Mouse (Mus musculus) midbrain, embryonic 16.5 days (tissue): ENCODE results near the gene Ces1a. TPM values are rescaled to one million over a fixed set of nuclear protein-coding genes. Genes with fewer than 3 reads are reported as not detected.

Experiments
- ATAC-seq: fragments of 200-750 bp; cut with Nextera tagmentation; 2 replicates; pipeline ENCODE4 v1.8.0; 2017; ENCODE audit warnings: moderate TSS enrichment
- H3K27ac ChIP-seq: fragments of 300-500 bp; sonication (generic); 2 replicates; pipeline ENCODE4 v1.5.1; 2014; ENCODE audit warnings: mild to moderate bottlenecking, low read length, mixed read lengths
- H3K27me3 ChIP-seq: fragments of 300-500 bp; sonication (generic); 2 replicates; pipeline ENCODE4 v1.6.1; 2014; ENCODE audit warnings: low read depth, low read length, mixed read lengths; ENCODE audit not compliant: control insufficient read depth, insufficient read depth
- H3K36me3 ChIP-seq: fragments of 300-500 bp; sonication (generic); 2 replicates; pipeline ENCODE4 v1.6.1; 2014; ENCODE audit warnings: mild to moderate bottlenecking, low read length, moderate library complexity, mixed read lengths; ENCODE audit not compliant: control insufficient read depth, insufficient read depth
- H3K4me1 ChIP-seq: fragments of 300-500 bp; sonication (generic); 2 replicates; pipeline ENCODE4 v1.6.1; 2014; ENCODE audit warnings: mild to moderate bottlenecking, low read length, mixed read lengths; ENCODE audit not compliant: control insufficient read depth, insufficient read depth
- H3K4me2 ChIP-seq: fragments of 300-500 bp; sonication (generic); 2 replicates; pipeline ENCODE4 v1.6.1; 2014; ENCODE audit warnings: mild to moderate bottlenecking, low read length, mixed read lengths
- H3K4me3 ChIP-seq: fragments of 300-500 bp; sonication (generic); 2 replicates; pipeline ENCODE4 v1.5.1; 2014; ENCODE audit warnings: low read depth, mild to moderate bottlenecking, low read length, moderate library complexity, mixed read lengths
- H3K9ac ChIP-seq: fragments of 300-500 bp; sonication (generic); 2 replicates; pipeline ENCODE4 v1.6.1; 2014; ENCODE audit warnings: low read depth, low read length, mixed read lengths
- H3K9me3 ChIP-seq: fragments of 300-500 bp; sonication (generic); replicated peaks from 2 replicates; pipeline ENCODE4 v1.6.1; 2014; ENCODE audit warnings: mild to moderate bottlenecking, low read length, mixed read lengths; ENCODE audit not compliant: control insufficient read depth, poor library complexity, severe bottlenecking
- WGBS: fragments of 180-500 bp; shearing (Covaris S2); extraction: QIAGEN DNeasy Blood & Tissue Kit; methylation state at CpG from one replicate; pipeline ENCODE4 v1.1.7; 2014; 5-methylcytosine and 5-hydroxymethylcytosine counted together
- polyA plus RNA-seq: library from polyadenylated mRNA; unstranded; fragments of >200 nt; fragmentation: Nextera tagmentation; extraction: Ambion mirVana; gene quantifications from 2 replicates; pipeline ENCODE4 v1.2.1, GENCODE M21; 2015

Ces1a gene
- polyA plus RNA-seq, 1 experiment from 2014 or later = not detected

GRCm38 (mm10) chr8:93055238-93055637 is 7.2 kb upstream of the Ces1a start:
- Histone ChIP-seq H3K27me3 (no peaks in the 10 kb centered on the region), H3K4me1 (no peaks in the 10 kb centered on the region), H3K36me3 (no peaks in the 10 kb centered on the region), H3K9me3 (no peaks in the 10 kb centered on the region), H3K27ac (no peak overlapping the region), H3K9ac (no peak overlapping the region), H3K4me2 (no peak overlapping the region), H3K4me3 (no peak overlapping the region)
- ATAC-seq = no peak
- WGBS = 70% methylated on average over 2 of the region's 2 CpGs

DNA sequence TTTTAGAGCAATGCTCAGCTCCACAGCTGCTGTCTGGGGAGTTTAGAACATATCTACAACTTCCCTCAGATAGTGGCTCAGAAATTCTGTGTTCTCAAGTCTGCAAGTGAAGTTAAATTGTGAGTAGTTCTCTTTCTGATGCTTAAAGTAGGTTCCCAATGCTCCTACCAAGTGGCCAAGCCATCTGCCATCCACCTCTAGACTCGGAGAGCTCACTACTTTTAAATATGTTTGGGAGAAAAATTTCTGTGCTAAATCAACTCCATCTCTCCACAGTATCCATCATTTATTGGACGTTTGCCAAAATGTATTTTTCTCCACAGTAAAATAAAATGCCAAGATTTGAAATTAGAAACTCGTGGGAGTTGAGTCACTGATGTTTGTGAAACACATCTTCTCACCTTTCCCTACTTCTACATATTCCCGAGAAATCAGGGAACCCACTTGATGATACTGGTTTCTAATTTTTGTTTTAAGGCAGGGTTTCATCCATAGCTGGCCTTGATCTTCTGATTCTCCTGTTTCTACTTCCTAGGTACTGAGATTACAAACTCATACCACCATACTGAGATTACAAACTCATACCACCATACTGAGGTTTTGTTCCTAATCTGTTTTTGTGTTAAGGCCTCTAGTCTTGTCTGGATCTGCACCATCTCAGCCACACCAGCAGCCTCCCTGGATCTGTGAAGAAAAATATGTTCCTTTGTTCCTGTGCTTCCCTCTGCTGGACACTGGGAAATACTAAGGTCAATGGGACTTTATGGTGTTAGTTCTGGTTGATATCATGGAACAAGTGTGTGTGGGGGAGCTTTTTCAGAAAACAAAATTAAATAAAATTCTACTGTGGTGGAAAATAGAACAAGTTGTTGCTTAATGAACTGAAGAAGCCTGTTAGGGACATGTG is 771 bp upstream of the Ces1a start:
- 74% methylated on average over 4 of the region's 4 CpGs for WGBS
- no peak overlapping the region for H3K9ac ChIP-seq
- no peaks in the 10 kb centered on the region for H3K27me3 ChIP-seq
- ATAC-seq = no peak
- H3K4me3 ChIP-seq = no peak overlapping the region
- no peaks in the 10 kb centered on the region for H3K4me1 ChIP-seq
- H3K27ac ChIP-seq = no peak overlapping the region
- no peaks in the 10 kb centered on the region for H3K36me3 ChIP-seq
- no peaks in the 10 kb centered on the region for H3K9me3 ChIP-seq
- H3K4me2 ChIP-seq = no peak overlapping the region

GRCm38 (mm10) chr8:93043083-93043482 is 4.9 kb downstream of the Ces1a start:
- 32% methylated on average over 1 of the region's 1 CpGs for WGBS
- ATAC-seq = no peak
- no peaks in the 10 kb centered on the region for H3K36me3 ChIP-seq
- no peaks in the 10 kb centered on the region for H3K9me3 ChIP-seq
- no peak overlapping the region for H3K4me3 ChIP-seq
- no peak overlapping the region for H3K4me2 ChIP-seq
- H3K27ac ChIP-seq = no peak overlapping the region
- H3K4me1 ChIP-seq = no peaks in the 10 kb centered on the region
- no peak overlapping the region for H3K9ac ChIP-seq
- H3K27me3 ChIP-seq = no peaks in the 10 kb centered on the region

GRCm38 (mm10) chr8:93040776-93041567 is 7.0 kb downstream of the Ces1a start:
- ATAC-seq = no peak
- no peaks in the 10 kb centered on the region for H3K9me3 ChIP-seq
- no peak overlapping the region for H3K27ac ChIP-seq
- H3K4me3 ChIP-seq = no peak overlapping the region
- no peaks in the 10 kb centered on the region for H3K27me3 ChIP-seq
- H3K4me2 ChIP-seq = no peak overlapping the region
- H3K9ac ChIP-seq = no peak overlapping the region
- no peaks in the 10 kb centered on the region for H3K36me3 ChIP-seq
- H3K4me1 ChIP-seq = no peaks in the 10 kb centered on the region
- WGBS = 82% methylated on average over 4 of the region's 4 CpGs

- Histone ChIP-seq H3K27me3 (no peaks in the 10 kb centered on the region), H3K4me2 (no peak overlapping the region), H3K9ac (no peak overlapping the region), H3K4me3 (no peak overlapping the region), H3K27ac (no peak overlapping the region), H3K36me3 (no peaks in the 10 kb centered on the region), H3K9me3 (no peaks in the 10 kb centered on the region), H3K4me1 (no peaks in the 10 kb centered on the region)
- ATAC-seq = no peak
- WGBS = 82% methylated on average over 2 of the region's 2 CpGs
These were observed 7.7 kb downstream of the Ces1a start for GRCm38 (mm10) chr8:93040256-93040655.

GRCm38 (mm10) chr8:93038831-93039230 is 9.2 kb downstream of the Ces1a start:
- WGBS = 6% methylated on average over 2 of the region's 2 CpGs
- Histone ChIP-seq H3K9ac (no peak overlapping the region), H3K9me3 (no peaks in the 10 kb centered on the region), H3K27ac (no peak overlapping the region), H3K4me3 (no peak overlapping the region), H3K4me2 (no peak overlapping the region), H3K27me3 (no peaks in the 10 kb centered on the region), H3K4me1 (no peaks in the 10 kb centered on the region), H3K36me3 (no peaks in the 10 kb centered on the region)
- ATAC-seq = no peak

DNA sequence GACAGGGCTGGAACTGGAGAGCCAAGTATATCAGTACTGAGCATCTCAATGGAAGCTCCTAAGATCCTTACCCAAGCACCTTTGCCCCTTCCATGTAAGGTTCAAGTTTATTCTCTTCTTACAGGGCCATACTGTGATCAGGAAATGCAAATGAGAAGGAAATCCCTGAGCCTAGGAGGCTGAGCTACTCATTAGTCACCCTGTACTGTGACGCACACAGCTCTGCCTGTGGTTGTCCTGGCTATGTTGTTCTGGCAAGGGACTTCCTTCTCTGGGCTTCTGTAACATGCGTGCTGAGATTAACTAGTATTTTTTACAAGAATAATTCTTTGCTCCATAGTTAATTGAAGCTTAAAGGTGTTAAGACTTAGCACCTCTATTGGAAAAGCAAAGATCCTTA is 17.3 kb downstream of the Ces1a start:
- ATAC-seq = no peak
- H3K9me3 ChIP-seq = no peaks in the 10 kb centered on the region
- no peak overlapping the region for H3K9ac ChIP-seq
- no peak overlapping the region for H3K4me2 ChIP-seq
- no peaks in the 10 kb centered on the region for H3K27me3 ChIP-seq
- no peak overlapping the region for H3K4me3 ChIP-seq
- H3K27ac ChIP-seq = no peak overlapping the region
- no peaks in the 10 kb centered on the region for H3K36me3 ChIP-seq
- no peaks in the 10 kb centered on the region for H3K4me1 ChIP-seq
- 82% methylated on average over 2 of the region's 2 CpGs for WGBS

GRCm38 (mm10) chr8:93021738-93022137 is 26.3 kb downstream of the Ces1a start:
- no peak for ATAC-seq
- WGBS = 60% methylated on average over 5 of the region's 5 CpGs
- H3K9ac ChIP-seq = no peak overlapping the region

DNA sequence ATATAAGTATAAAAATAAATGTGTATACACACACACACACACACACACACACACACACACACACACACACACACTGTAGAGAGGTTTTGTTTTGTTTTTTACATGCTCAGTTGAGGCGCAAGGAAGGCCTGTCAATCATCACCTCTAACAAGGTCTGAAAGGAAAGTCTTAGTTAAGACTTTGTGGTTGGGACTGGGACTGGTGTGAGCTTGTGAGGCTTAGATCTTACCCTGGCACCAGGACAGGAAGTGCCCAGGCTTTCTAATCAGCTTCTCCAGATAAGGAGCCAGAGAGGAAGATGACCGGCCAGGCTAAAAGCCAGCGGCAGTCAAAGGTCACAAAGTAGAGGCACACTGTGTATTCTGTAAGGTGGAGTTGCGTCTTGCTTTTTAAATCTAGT is 33.7 kb downstream of the Ces1a start:
- Histone ChIP-seq H3K9ac (no peak overlapping the region), H3K4me3 (no peak overlapping the region), H3K36me3 (no peaks in the 10 kb centered on the region), H3K9me3 (no peaks in the 10 kb centered on the region), H3K4me1 (no peaks in the 10 kb centered on the region), H3K27ac (no peak overlapping the region), H3K27me3 (no peaks in the 10 kb centered on the region), H3K4me2 (no peak overlapping the region)
- 79% methylated on average over 4 of the region's 4 CpGs for WGBS
- no peak for ATAC-seq

More at GRCm38 (mm10) chr8:93021738-93022137, 26.3 kb downstream of the Ces1a start:
- no peaks in the 10 kb centered on the region for H3K36me3 ChIP-seq
- H3K27me3 ChIP-seq = no peaks in the 10 kb centered on the region
- H3K27ac ChIP-seq = no peak overlapping the region
- H3K9me3 ChIP-seq = no peaks in the 10 kb centered on the region
- H3K4me3 ChIP-seq = no peak overlapping the region
- no peaks in the 10 kb centered on the region for H3K4me1 ChIP-seq
- H3K4me2 ChIP-seq = no peak overlapping the region
